28 mouse cellular contexts compared by ENCODE assay signal in the genomic region with DNA sequence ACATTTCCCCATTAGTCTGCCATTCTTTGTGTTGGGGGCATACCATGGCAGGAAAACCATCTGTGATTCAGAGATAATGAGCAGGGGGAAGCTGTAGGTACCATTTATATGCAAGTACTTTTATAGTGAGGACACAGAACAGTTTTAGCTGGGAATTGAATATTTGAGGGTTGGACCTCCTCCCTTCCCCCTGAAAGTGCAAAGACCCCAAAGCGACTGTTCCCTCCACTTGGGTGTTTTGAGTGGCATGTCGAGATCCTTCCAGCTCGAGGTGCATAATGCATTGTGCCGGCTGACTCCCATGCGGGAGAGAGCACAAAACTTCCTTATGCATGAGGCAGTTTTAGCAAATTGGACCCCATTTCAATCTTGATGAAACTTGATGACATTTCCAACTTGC.
"Had no signal": no experiment of that assay in that cellular context is flagged by ENCODE, and none has a peak within 500 bp of the region (broad histone marks: within the 10 kb centered on the region; RNA-seq: fewer than 3 reads in every experiment).

No protein-coding gene starts in this region.

- DNase-seq: gastrocnemius, adult 2 months; gastrocnemius, postnatal 10 days; gastrocnemius, postnatal 25 days; heart, adult 18-20 months; heart, postnatal 10 days; heart, postnatal 4 days; kidney, adult 18-20 months; kidney, adult 8-10 months; kidney, postnatal 10 days; kidney, postnatal 25 days; kidney, postnatal 4 days; liver; liver, embryonic 13.5 days had no signal

- H3K27me3 ChIP-seq: heart, embryonic 12.5 days; hindbrain, embryonic 12.5 days; intestine, embryonic 15.5 days; liver, embryonic 13.5 days; liver, embryonic 15.5 days had no signal

- H3K9ac ChIP-seq: heart, embryonic 12.5 days; hindbrain, embryonic 12.5 days; hindbrain, embryonic 14.5 days; intestine, embryonic 15.5 days; limb, embryonic 12.5 days; liver, embryonic 13.5 days; liver, embryonic 15.5 days had no signal

- H3K4me3 ChIP-seq: gastrocnemius, adult 2 months; heart, embryonic 10.5 days; heart, embryonic 12.5 days; hindbrain, embryonic 10.5 days; hindbrain, embryonic 12.5 days; intestine, embryonic 15.5 days; layer of hippocampus, adult 2 months; left cerebral cortex, adult 2 months; limb, embryonic 10.5 days; limb, embryonic 12.5 days; liver, embryonic 13.5 days; liver, embryonic 15.5 days had no signal

- H3K27ac ChIP-seq: gastrocnemius, adult 2 months; heart, embryonic 10.5 days; hindbrain, embryonic 10.5 days; hindbrain, embryonic 12.5 days; hindbrain, embryonic 14.5 days; intestine, embryonic 15.5 days; layer of hippocampus, adult 2 months; left cerebral cortex, adult 2 months; limb, embryonic 10.5 days; limb, embryonic 12.5 days; liver, embryonic 13.5 days; liver, embryonic 15.5 days had no signal

- H3K4me2 ChIP-seq: heart, embryonic 12.5 days; hindbrain, embryonic 12.5 days; hindbrain, embryonic 14.5 days; intestine, embryonic 15.5 days; limb, embryonic 12.5 days; liver, embryonic 11.5 days; liver, embryonic 13.5 days; liver, embryonic 15.5 days had no signal

- H3K9me3 ChIP-seq: heart, embryonic 10.5 days; heart, embryonic 12.5 days; hindbrain, embryonic 10.5 days; hindbrain, embryonic 12.5 days; intestine, embryonic 15.5 days; limb, embryonic 10.5 days; limb, embryonic 12.5 days; liver, embryonic 13.5 days; liver, embryonic 15.5 days had no signal

- H3K4me1 ChIP-seq: heart, embryonic 10.5 days; heart, embryonic 12.5 days; hindbrain, embryonic 12.5 days; intestine, embryonic 15.5 days; limb, embryonic 10.5 days; limb, embryonic 12.5 days; liver, embryonic 13.5 days; liver, embryonic 15.5 days had no signal

- H3K36me3 ChIP-seq: heart, embryonic 10.5 days; heart, embryonic 12.5 days; hindbrain, embryonic 10.5 days; hindbrain, embryonic 12.5 days; intestine, embryonic 15.5 days; limb, embryonic 10.5 days; limb, embryonic 12.5 days; liver, embryonic 13.5 days; liver, embryonic 15.5 days had no signal

- ATAC-seq: hindbrain, embryonic 16.5 days; inflammation-experienced regulatory T-cells, adult 6 months; intestine, embryonic 15.5 days; intestine, postnatal 0 days had no signal
